Mouse (Mus musculus) bone marrow, adult 2 months (tissue): Measurements from ENCODE around the gene Reep6.
A peak's percentile ranks its signal among the peaks of the same experiment; 100 is the strongest.

ENCODE experiments used
- CTCF ChIP-seq: fragments of 200-500 bp; IDR thresholded peaks from 2 replicates; pipeline ENCODE4 v1.5.1; 2011; ENCODE audit warnings: low read length, control low read depth; ENCODE audit not compliant: control insufficient read depth, insufficient read depth
- POLR2A ChIP-seq: fragments of 200-500 bp; IDR thresholded peaks from 2 replicates; pipeline ENCODE4 v1.6.1; 2011; ENCODE audit warnings: low read depth, mild to moderate bottlenecking, control low read depth, low read length, borderline replicate concordance; ENCODE audit not compliant: control insufficient read depth

- TF ChIP-seq POLR2A (peak; percentile 43; the same call in 1 of the 2 replicates), CTCF (no peak)
These were observed 331 bp downstream of the Reep6 start for GRCm38 (mm10) chr10:80330084-80330483.
